Mouse (Mus musculus): Measurements from ENCODE around the gene Ap1s3. TPM values are rescaled to one million over a fixed set of nuclear protein-coding genes. Genes with fewer than 3 reads are reported as not detected.
"Not testable (repeated sequence)": the region's sequence is repeated elsewhere in the genome, so short reads cannot be mapped to it uniquely, and the experiment has no call there.

The Ap1s3 gene
- polyA plus RNA-seq, 1 experiment = 1.2 TPM

GRCm38 (mm10) chr1:79640151-79640550 is 31.6 kb downstream of the Ap1s3 start:
- no peak for TF ChIP-seq POLR2A (IDR thresholded peaks at IDR 0.05; ENCODE audit: borderline replicate concordance, low read depth, low read length)
- TF ChIP-seq CTCF (IDR thresholded peaks at IDR 0.05; ENCODE audit: low read depth, low read length) = peak; percentile 61
- peaks cover 22% of the 10 kb centered on the region for H3K4me1 ChIP-seq (ENCODE audit: control insufficient read depth, insufficient read depth, low read length)
- no peak overlapping the region for H3K4me3 ChIP-seq (ENCODE audit: insufficient read depth, low read length)
- no peak overlapping the region for H3K27ac ChIP-seq (ENCODE audit: insufficient read depth, low read depth, low read length)

DNA sequence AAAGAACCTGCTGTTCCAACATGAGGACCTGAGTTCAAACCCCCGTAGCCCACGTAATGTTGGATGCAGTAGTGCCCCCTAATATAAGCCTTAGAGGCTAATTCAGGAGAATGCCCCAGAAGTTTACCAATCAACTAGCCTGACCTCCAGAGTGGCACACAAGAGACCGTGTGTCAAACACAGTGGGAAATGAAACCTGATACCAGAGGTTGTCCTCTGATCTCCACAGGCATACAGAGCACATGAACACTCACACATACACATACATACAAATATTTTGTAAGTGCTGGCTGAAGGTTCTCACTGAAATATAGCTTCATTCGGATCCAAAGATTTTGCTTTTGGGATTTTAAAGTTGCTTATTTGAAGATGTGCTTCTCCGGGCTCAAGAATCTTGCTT is 32.1 kb downstream of the Ap1s3 start:
- Histone ChIP-seq H3K4me3 (ENCODE audit: insufficient read depth, low read length) (no peak overlapping the region), H3K4me1 (ENCODE audit: control insufficient read depth, insufficient read depth, low read length) (peaks cover 22% of the 10 kb centered on the region), H3K27ac (ENCODE audit: insufficient read depth, low read depth, low read length) (no peak overlapping the region)
- TF ChIP-seq POLR2A (IDR thresholded peaks at IDR 0.05; ENCODE audit: borderline replicate concordance, low read depth, low read length) (no peak), CTCF (IDR thresholded peaks at IDR 0.05; ENCODE audit: low read depth, low read length) (no peak)

GRCm38 (mm10) chr1:79639107-79639506 is 32.7 kb downstream of the Ap1s3 start:
- H3K27ac ChIP-seq (ENCODE audit: insufficient read depth, low read depth, low read length) = no peak overlapping the region
- TF ChIP-seq CTCF (IDR thresholded peaks at IDR 0.05; ENCODE audit: low read depth, low read length) = no peak
- no peak for TF ChIP-seq POLR2A (IDR thresholded peaks at IDR 0.05; ENCODE audit: borderline replicate concordance, low read depth, low read length)

GRCm38 (mm10) chr1:79637768-79638167 is 34.0 kb downstream of the Ap1s3 start:
- TF ChIP-seq CTCF (IDR thresholded peaks at IDR 0.05; ENCODE audit: low read depth, low read length) = no peak

More at GRCm38 (mm10) chr1:79639107-79639506, 32.7 kb downstream of the Ap1s3 start:
- Histone ChIP-seq H3K4me1 (ENCODE audit: control insufficient read depth, insufficient read depth, low read length) (peaks cover 17% of the 10 kb centered on the region), H3K4me3 (ENCODE audit: insufficient read depth, low read length) (no peak overlapping the region)

DNA sequence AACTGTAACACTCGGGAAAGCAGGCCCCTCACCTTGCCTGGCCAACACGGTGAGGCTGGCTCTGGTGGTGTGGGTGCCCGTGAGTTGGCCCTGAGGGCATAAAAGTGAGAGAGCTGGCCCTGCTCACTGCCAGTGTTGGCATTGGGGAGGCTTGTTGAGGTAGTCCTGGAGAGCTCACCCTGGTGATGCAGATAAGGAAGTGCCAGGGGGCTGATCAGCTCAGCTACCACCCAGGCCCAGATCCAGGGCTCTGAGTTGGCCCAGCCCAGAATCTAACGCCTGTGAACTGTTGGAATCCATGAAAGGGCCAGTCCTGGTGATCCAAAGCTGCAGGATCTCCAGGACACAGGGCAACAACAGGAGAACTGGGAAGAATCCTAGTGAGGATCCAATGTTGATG is 40.3 kb downstream of the Ap1s3 start:
- no peak overlapping the region for H3K4me3 ChIP-seq (ENCODE audit: insufficient read depth, low read length)
- H3K4me1 ChIP-seq (ENCODE audit: control insufficient read depth, insufficient read depth, low read length) = peaks cover 17% of the 10 kb centered on the region
- H3K27ac ChIP-seq (ENCODE audit: insufficient read depth, low read depth, low read length) = no peak overlapping the region
- TF ChIP-seq CTCF (IDR thresholded peaks at IDR 0.05; ENCODE audit: low read depth, low read length) (no peak), POLR2A (IDR thresholded peaks at IDR 0.05; ENCODE audit: borderline replicate concordance, low read depth, low read length) (no peak)

More at GRCm38 (mm10) chr1:79637768-79638167, 34.0 kb downstream of the Ap1s3 start:
- peaks cover 11% of the 10 kb centered on the region for H3K4me1 ChIP-seq (ENCODE audit: control insufficient read depth, insufficient read depth, low read length)
- H3K4me3 ChIP-seq (ENCODE audit: insufficient read depth, low read length) = no peak overlapping the region
- no peak overlapping the region for H3K27ac ChIP-seq (ENCODE audit: insufficient read depth, low read depth, low read length)

GRCm38 (mm10) chr1:79629726-79630125 is 42.0 kb downstream of the Ap1s3 start:
- Histone ChIP-seq H3K4me3 (ENCODE audit: insufficient read depth, low read length) (no peak overlapping the region), H3K27ac (ENCODE audit: insufficient read depth, low read depth, low read length) (no peak overlapping the region), H3K4me1 (ENCODE audit: control insufficient read depth, insufficient read depth, low read length) (peaks cover 17% of the 10 kb centered on the region)
- TF ChIP-seq CTCF (IDR thresholded peaks at IDR 0.05; ENCODE audit: low read depth, low read length) (no peak), POLR2A (IDR thresholded peaks at IDR 0.05; ENCODE audit: borderline replicate concordance, low read depth, low read length) (no peak)

DNA sequence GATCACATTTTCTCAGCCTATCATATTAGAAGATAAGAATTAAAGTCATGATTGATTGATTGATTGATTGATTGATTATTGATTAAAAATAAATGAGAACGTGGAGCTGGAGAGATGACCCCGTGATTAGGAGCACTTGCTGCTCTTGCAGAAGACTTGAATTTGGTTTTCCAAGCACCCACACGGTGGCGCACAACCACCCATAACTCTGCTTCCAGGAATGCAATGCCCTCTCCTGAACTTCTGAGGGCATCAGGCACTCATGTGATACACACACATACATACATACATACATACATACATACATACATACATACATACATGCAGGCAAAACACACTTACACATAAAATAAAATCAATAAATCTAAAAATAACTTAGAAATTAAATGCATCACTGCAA is 45.6 kb downstream of the Ap1s3 start:
- H3K4me3 ChIP-seq (ENCODE audit: insufficient read depth, low read length) = no peak overlapping the region
- no peak for TF ChIP-seq CTCF (IDR thresholded peaks at IDR 0.05; ENCODE audit: low read depth, low read length)
- no peak for TF ChIP-seq POLR2A (IDR thresholded peaks at IDR 0.05; ENCODE audit: borderline replicate concordance, low read depth, low read length)
- H3K27ac ChIP-seq (ENCODE audit: insufficient read depth, low read depth, low read length) = no peak overlapping the region
- H3K4me1 ChIP-seq (ENCODE audit: control insufficient read depth, insufficient read depth, low read length) = peaks cover 17% of the 10 kb centered on the region

- TF ChIP-seq CTCF (IDR thresholded peaks at IDR 0.05; ENCODE audit: low read depth, low read length) (no peak), POLR2A (IDR thresholded peaks at IDR 0.05; ENCODE audit: borderline replicate concordance, low read depth, low read length) (no peak)
- Histone ChIP-seq H3K4me3 (ENCODE audit: insufficient read depth, low read length) (no peak overlapping the region), H3K27ac (ENCODE audit: insufficient read depth, low read depth, low read length) (no peak overlapping the region)
Measured at GRCm38 (mm10) chr1:79619434-79619833, 52.3 kb downstream of the Ap1s3 start.

DNA sequence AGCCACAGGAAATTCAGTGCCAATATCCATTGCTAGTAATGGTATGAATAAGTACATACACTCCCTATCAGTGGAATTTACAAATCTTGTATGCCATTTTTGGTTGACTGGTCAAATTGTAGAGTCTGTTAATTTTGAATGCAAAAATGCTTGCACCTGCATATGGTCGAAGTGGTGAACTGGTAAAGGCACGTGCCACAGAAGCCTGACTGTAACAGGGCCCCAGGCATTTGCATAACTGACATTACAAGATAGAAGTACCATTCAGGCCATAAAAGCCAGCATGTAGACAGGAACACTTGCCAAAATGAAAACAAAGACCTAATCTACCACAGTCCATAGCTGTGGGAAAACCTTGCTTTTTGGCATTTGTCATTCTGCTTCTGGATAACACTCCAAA is 55.3 kb downstream of the Ap1s3 start:
- H3K27ac ChIP-seq (ENCODE audit: insufficient read depth, low read depth, low read length) = no peak overlapping the region
- H3K4me3 ChIP-seq (ENCODE audit: insufficient read depth, low read length) = no peak overlapping the region
- no peak for TF ChIP-seq POLR2A (IDR thresholded peaks at IDR 0.05; ENCODE audit: borderline replicate concordance, low read depth, low read length)
- H3K4me1 ChIP-seq (ENCODE audit: control insufficient read depth, insufficient read depth, low read length) = no peaks in the 10 kb centered on the region

More at GRCm38 (mm10) chr1:79619434-79619833, 52.3 kb downstream of the Ap1s3 start:
- H3K4me1 ChIP-seq (ENCODE audit: control insufficient read depth, insufficient read depth, low read length) = no peaks in the 10 kb centered on the region

DNA sequence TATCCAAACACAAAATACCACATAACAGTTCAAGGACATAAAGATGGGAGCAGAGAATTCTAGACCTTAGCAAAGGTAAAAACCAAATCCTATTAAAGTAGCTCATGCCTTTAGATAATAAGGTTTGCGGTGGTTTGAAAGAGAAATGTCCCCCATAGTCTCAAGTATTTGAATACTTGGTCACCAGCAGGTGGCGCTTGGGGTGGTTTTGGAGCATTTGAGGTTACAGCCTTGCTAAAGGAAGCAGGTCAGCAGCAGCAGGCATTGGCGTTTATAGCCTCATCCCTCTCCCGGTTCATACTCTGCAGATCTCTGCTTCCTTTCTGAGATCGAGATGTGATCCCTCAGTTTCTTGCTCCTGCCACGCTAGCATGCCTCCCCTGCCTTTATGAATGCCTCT is 57.3 kb downstream of the Ap1s3 start:
- Histone ChIP-seq H3K4me1 (ENCODE audit: control insufficient read depth, insufficient read depth, low read length) (no peaks in the 10 kb centered on the region), H3K4me3 (ENCODE audit: insufficient read depth, low read length) (no peak overlapping the region), H3K27ac (ENCODE audit: insufficient read depth, low read depth, low read length) (no peak overlapping the region)
- no peak for TF ChIP-seq POLR2A (IDR thresholded peaks at IDR 0.05; ENCODE audit: borderline replicate concordance, low read depth, low read length)
- no peak for TF ChIP-seq CTCF (IDR thresholded peaks at IDR 0.05; ENCODE audit: low read depth, low read length)

- not testable (repeated sequence) for H3K4me3 ChIP-seq (ENCODE audit: insufficient read depth, low read length); H3K4me1 ChIP-seq (ENCODE audit: control insufficient read depth, insufficient read depth, low read length); H3K27ac ChIP-seq (ENCODE audit: insufficient read depth, low read depth, low read length)
Measured at GRCm38 (mm10) chr1:79611271-79611670, 60.5 kb downstream of the Ap1s3 start.

- not testable (repeated sequence) for H3K4me3 ChIP-seq (ENCODE audit: insufficient read depth, low read length); H3K27ac ChIP-seq (ENCODE audit: insufficient read depth, low read depth, low read length); H3K4me1 ChIP-seq (ENCODE audit: control insufficient read depth, insufficient read depth, low read length)
Measured at GRCm38 (mm10) chr1:79608856-79609255, 62.9 kb downstream of the Ap1s3 start.

Data from bone marrow macrophage, adult 2 months (primary cell).